Mouse (Mus musculus) liver, embryonic 12.5 days (tissue): ENCODE results near the gene Gm11172. TPM values are rescaled to one million over a fixed set of nuclear protein-coding genes. Genes with fewer than 3 reads are reported as not detected.
A peak's percentile ranks its signal among the peaks of the same experiment; 100 is the strongest.

Experiments used
- ATAC-seq: fragments of 200-750 bp; cut with Nextera tagmentation; 2 replicates; pipeline ENCODE4 v1.8.0; 2017; ENCODE audit warnings: moderate number of reproducible peaks, mild to moderate bottlenecking, moderate library complexity
- H3K27ac ChIP-seq: fragments of 300-500 bp; sonication (generic); 2 replicates; pipeline ENCODE4 v1.5.1; 2016; ENCODE audit warnings: mild to moderate bottlenecking
- H3K27me3 ChIP-seq: fragments of 300-500 bp; sonication (generic); replicated peaks from 2 replicates; pipeline ENCODE4 v1.6.1; 2016; ENCODE audit warnings: mild to moderate bottlenecking, moderate library complexity
- H3K36me3 ChIP-seq: fragments of 300-500 bp; sonication (generic); 2 replicates; pipeline ENCODE4 v1.6.1; 2016; ENCODE audit warnings: mild to moderate bottlenecking, moderate library complexity
- H3K4me1 ChIP-seq: fragments of 300-500 bp; sonication (generic); 2 replicates; pipeline ENCODE4 v1.6.1; 2016
- H3K4me2 ChIP-seq: fragments of 300-500 bp; sonication (generic); 2 replicates; pipeline ENCODE4 v1.6.1; 2016; ENCODE audit warnings: mild to moderate bottlenecking, moderate library complexity
- H3K4me3 ChIP-seq: fragments of 300-500 bp; sonication (generic); 2 replicates; pipeline ENCODE4 v1.5.1; 2016; ENCODE audit warnings: mild to moderate bottlenecking, moderate library complexity
- H3K9ac ChIP-seq: fragments of 300-500 bp; sonication (generic); 2 replicates; pipeline ENCODE4 v1.6.1; 2016; ENCODE audit warnings: mild to moderate bottlenecking, moderate library complexity
- H3K9me3 ChIP-seq: fragments of 300-500 bp; sonication (generic); replicated peaks from 2 replicates; pipeline ENCODE4 v1.6.1; 2016; ENCODE audit warnings: mild to moderate bottlenecking, moderate library complexity
- WGBS: fragments of 180-500 bp; shearing (Covaris S2); methylation state at CpG from one replicate; pipeline ENCODE4 v1.1.7; 2016; ENCODE audit not compliant: insufficient replicate concordance; 5-methylcytosine and 5-hydroxymethylcytosine counted together
- polyA plus RNA-seq: library from polyadenylated mRNA; unstranded; fragments of >200 nt; fragmentation: Nextera tagmentation; extraction: Ambion mirVana; gene quantifications from 2 replicates; pipeline ENCODE4 v1.2.1, GENCODE M21; 2016

Gene Gm11172
- not detected in 2 replicates for polyA plus RNA-seq

DNA sequence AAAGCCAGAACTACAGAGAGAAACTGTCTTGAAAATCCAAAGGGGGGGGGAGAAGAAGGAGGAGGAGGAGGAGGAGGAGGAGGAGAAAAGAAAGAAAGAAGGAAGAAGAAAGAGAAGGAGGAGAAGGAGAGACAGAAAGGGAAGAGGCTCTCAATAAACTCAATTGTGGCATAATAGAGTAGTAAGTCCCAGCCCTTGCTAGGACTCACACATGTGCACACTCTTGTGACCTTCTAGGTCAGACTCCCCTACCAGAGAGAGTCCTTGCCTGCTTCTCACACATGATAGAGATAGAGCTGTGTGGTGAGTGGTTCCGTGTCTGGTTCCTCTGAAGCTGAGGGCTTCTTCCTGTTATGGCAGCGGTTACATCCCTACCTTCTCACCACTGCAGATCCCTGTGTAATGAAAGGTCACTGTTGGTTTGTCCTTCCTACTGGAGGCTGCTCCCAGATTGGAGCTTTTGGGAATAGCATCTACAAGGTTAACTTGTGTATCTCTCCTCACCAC, at the start of gene Gm11172:
Gene Gm11172, plus strand, starts transcription at position 51 of the 507 bp plus-strand sequence.
- no peak within 1 kb of the TSS for H3K9ac ChIP-seq
- H3K4me1 ChIP-seq, result peaks cover 17% of the 10 kb centered on the region
- WGBS, result 42% methylated on average over 2 of the region's 2 CpGs
- H3K36me3 ChIP-seq, result no peaks in the 10 kb centered on the region
- no peak within 1 kb of the TSS for H3K27ac ChIP-seq
- H3K4me2 ChIP-seq, result no peak within 1 kb of the TSS
- H3K9me3 ChIP-seq, result no peaks in the 10 kb centered on the region
- H3K4me3 ChIP-seq, result no peak within 1 kb of the TSS
- H3K27me3 ChIP-seq, result peaks cover 52% of the 10 kb centered on the region; the same call in 1 of the 2 replicates
- ATAC-seq, result no peak

DNA sequence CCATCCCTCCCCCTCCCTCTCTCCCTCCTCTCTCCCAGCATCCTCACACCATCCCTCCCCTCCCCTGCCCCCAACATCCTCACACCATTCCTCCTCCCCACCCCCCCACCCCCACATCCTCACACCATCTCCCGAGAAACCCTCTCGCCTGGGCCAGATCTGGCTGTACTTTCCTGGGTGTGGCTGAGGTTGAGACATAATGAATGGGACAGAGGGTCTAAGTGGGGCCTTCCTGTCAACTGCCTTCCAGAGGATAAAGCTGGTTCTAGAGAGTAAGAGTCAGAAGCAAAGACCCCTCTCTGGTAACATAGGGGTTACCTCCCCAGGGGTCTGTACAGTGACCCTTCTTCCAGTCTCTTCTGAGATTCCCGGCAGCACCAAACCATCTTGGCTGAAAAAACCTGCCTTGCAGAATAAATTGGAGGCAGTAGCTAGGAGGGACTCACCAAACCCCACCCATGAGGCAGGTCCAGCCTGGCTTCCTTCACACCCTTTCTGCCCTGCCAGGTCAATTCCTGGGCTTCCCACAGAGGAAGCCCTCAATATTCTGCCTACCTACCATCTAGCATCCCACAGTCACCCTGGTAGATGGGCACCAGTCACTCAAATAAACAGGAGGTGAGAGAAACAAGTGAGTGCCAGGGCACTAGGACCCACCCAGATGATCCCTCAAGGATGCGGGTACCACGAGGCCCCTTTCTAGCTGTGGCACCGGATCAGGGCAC, 49.0 kb upstream of the Gm11172 start:
- no peaks in the 10 kb centered on the region for H3K9me3 ChIP-seq
- H3K9ac ChIP-seq, result no peak overlapping the region
- no peak for ATAC-seq
- H3K27ac ChIP-seq, result no peak overlapping the region
- no peak overlapping the region for H3K4me2 ChIP-seq
- peaks cover 28% of the 10 kb centered on the region for H3K27me3 ChIP-seq
- WGBS, result 37% methylated on average over 6 of the region's 6 CpGs
- peaks cover 11% of the 10 kb centered on the region for H3K4me1 ChIP-seq
- H3K36me3 ChIP-seq, result no peaks in the 10 kb centered on the region
- H3K4me3 ChIP-seq, result no peak overlapping the region

DNA sequence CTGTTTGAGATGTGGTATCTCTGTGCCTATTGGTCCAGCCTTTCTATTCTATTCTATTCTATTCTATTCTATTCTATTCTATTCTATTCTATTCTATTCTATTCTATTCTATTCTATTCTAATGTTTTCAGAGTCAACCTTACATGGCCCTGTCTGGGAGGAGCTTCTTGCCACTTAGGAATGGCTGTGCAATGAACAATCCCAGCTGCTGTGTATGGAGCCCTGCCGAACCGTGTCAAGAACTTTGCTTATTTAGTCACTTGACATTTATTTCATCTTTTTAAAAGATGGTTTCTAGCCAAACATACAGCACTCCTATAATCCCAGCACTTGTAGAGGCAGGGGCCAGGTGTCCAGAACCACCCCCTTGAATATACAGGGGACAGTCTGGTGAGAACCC, 48.4 kb upstream of the Gm11172 start:
- H3K4me1 ChIP-seq, result peaks cover 17% of the 10 kb centered on the region
- ATAC-seq, result no peak
- no peaks in the 10 kb centered on the region for H3K9me3 ChIP-seq
- no peaks in the 10 kb centered on the region for H3K36me3 ChIP-seq
- peaks cover 34% of the 10 kb centered on the region for H3K27me3 ChIP-seq
- H3K9ac ChIP-seq, result no peak overlapping the region
- H3K27ac ChIP-seq, result no peak overlapping the region
- H3K4me2 ChIP-seq, result no peak overlapping the region
- 28% methylated on average over 2 of the region's 2 CpGs for WGBS
- H3K4me3 ChIP-seq, result no peak overlapping the region

DNA sequence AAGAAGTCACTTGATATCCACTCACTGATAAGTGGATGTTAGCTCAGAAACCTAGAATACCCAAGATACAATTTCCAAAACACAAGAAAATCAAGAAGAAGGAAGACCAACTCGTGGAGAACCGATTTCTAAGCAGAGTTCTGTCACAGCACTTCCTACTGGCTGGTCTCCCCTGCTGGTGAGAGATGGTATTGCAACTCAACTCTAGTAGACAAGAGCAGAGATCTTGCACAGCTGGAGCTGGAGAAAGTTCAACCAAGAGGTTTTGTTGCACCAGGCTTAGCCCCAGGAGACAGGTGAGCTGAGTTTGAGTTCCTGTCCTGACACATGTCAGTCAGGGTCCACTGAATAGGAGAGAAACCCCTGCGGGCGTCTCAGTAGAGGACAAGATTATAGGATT, 45.6 kb upstream of the Gm11172 start:
- H3K4me2 ChIP-seq, result no peak overlapping the region
- H3K9me3 ChIP-seq, result no peaks in the 10 kb centered on the region
- H3K4me3 ChIP-seq, result no peak overlapping the region
- H3K9ac ChIP-seq, result no peak overlapping the region
- WGBS, result 30% methylated on average over 4 of the region's 4 CpGs
- H3K36me3 ChIP-seq, result no peaks in the 10 kb centered on the region
- peaks cover 36% of the 10 kb centered on the region for H3K4me1 ChIP-seq
- H3K27ac ChIP-seq, result no peak overlapping the region
- H3K27me3 ChIP-seq, result peaks cover 32% of the 10 kb centered on the region
- ATAC-seq, result no peak

DNA sequence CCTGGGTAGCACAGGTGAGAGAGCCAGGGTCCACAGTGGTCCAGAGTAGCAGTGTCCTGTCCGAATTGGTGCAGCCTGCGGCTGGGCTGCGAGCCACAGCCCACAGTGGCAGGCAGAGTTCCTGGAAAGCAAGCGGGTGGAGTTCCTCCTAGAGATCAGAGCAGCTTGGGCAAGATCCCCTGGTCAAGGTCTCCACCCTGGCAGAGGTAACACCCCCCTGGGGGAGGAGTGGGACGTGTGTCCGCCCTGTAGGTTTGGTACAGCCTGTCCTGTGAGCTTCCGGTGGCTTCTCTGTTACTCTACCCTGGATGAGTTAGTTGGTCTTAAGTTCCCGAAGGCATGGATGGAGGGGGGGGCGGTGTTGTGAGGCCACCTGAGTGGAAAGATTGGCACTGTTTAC, 43.9 kb upstream of the Gm11172 start:
- Histone ChIP-seq H3K27ac (no peak overlapping the region), H3K9ac (no peak overlapping the region), H3K4me1 (peaks cover 43% of the 10 kb centered on the region), H3K36me3 (no peaks in the 10 kb centered on the region), H3K4me3 (no peak overlapping the region), H3K9me3 (no peaks in the 10 kb centered on the region), H3K4me2 (no peak overlapping the region), H3K27me3 (peaks cover 21% of the 10 kb centered on the region)
- WGBS, result 23% methylated on average over 9 of the region's 9 CpGs
- ATAC-seq, result no peak

DNA sequence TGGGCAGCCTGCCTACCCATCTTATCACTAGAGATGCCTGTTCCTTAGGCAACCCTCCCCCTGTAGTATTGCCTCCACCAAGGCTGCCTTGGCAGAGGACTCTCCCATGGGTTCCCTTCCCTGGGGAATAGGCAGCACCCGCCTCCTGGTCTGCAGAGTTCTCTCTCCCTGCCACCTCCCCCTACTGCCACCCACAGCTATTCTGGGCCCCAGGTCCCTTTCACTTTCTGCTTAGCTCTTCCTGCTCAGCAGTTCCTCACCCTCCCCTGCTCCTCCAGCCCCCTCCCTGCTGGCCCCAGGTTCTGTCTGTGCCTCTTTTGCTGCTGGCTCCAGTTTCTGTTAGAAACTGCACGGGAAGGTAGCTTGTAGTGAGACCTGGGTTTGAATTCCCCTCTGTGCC, 43.1 kb upstream of the Gm11172 start:
- Histone ChIP-seq H3K36me3 (no peaks in the 10 kb centered on the region), H3K4me3 (no peak overlapping the region), H3K9me3 (no peaks in the 10 kb centered on the region), H3K4me1 (peaks cover 46% of the 10 kb centered on the region), H3K4me2 (no peak overlapping the region), H3K9ac (no peak overlapping the region), H3K27me3 (peaks cover 19% of the 10 kb centered on the region), H3K27ac (no peak overlapping the region)
- no peak for ATAC-seq
- WGBS, result 25% methylated on average over 2 of the region's 2 CpGs

DNA sequence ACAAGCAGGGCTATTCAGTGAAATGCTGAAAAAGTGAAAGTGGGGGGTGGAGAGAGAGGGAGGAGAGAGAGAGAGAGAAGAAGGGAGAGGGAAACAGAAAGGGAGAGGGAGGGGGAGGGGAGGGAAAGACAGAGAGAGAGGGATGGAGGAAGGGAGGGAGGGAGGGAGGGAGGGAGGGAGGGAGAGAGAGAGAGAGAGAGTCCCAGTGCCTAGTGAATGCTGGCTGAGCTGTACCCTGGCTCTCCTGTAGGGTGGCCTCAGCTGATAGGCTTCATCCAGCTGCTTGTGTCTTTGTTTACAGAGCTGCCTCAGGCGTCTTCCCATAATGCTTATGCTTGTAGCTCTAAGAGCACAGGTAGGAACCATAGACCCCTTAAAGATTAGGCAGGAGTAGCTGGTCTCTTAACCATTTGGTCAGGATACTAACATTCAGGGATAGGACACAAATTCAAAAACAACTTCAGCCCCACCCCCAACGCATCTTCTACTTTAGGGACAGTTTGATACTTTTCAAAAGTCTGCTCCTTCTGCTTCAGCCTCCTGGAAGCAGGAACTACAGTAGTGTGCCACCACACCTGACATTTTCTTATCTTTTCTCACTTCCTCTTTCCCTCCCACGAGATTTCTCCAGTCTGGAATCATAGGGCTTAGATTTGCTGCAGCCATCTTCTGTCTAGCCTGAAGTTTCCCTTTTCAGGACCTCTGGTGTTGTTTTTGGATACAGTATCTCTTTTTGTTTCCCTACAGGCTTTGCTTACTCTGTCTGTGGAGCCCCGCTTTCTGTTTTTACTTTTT, 42.0 kb upstream of the Gm11172 start:
- Histone ChIP-seq H3K4me3 (no peak overlapping the region), H3K27ac (no peak overlapping the region), H3K9ac (no peak overlapping the region), H3K27me3 (peaks cover 19% of the 10 kb centered on the region), H3K9me3 (no peaks in the 10 kb centered on the region), H3K36me3 (no peaks in the 10 kb centered on the region), H3K4me1 (peaks cover 50% of the 10 kb centered on the region), H3K4me2 (no peak overlapping the region)
- 33% methylated on average over 4 of the region's 4 CpGs for WGBS
- ATAC-seq, result no peak

DNA sequence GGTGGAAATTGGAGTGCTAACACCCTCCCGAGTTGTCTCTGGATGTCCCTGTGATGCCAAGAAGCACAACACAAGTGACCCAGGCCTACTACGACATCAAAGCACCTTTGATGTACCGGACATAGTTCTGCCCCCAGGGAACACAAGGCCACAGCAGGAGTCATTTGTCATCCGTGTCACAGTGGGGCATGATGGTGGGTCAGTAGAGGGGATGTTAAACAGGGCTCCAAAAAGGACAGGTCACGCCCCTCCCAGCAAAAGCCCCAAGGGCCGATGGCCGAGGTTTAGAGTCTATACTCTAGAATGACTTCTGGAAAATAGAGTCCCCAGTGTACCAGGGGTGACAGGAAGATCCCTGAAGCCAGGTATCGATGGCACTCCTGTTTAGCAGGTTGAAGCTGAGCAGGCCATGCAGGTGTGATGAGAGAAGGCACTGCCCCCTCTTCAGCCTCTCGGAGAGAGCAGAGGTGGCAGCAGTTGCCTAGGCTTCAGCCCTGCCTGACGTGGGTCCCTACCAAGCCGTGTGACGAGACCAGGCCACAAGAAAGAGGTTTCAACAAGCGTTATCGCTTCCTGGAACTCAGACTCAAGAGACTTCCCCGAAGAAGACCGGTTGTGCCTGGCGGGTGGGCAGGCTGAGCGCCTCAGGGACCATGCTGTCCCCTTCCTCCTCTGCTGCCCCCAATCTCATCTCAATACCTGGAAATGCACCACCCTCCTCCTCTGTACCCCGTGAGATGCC, 40.8 kb upstream of the Gm11172 start:
- ATAC-seq, result peak; percentile 60
- H3K9me3 ChIP-seq, result no peaks in the 10 kb centered on the region

DNA sequence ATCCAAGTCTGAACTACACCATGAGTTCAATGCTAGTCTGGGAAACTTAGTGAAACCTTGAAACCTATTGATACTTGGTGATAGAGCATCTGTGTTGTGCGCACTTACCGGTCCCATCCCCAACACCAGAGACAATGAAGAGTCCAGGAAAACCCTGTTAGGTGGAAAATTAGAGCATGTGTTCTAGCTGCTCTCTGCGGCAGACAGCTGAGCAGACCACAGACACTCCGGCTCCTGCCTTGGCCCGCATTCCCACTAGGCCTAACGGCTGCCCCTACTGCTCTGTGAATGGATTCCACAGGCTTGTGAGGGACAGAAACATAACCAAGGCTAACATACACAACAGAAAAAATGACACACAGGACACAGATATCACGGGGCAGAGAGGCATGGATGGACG, 39.2 kb upstream of the Gm11172 start:
- Histone ChIP-seq H3K9ac (no peak overlapping the region), H3K9me3 (no peaks in the 10 kb centered on the region), H3K4me2 (no peak overlapping the region), H3K36me3 (no peaks in the 10 kb centered on the region), H3K4me3 (no peak overlapping the region), H3K4me1 (peaks cover 54% of the 10 kb centered on the region), H3K27me3 (peaks cover 20% of the 10 kb centered on the region), H3K27ac (no peak overlapping the region)
- ATAC-seq, result no peak
- 72% methylated on average over 8 of the region's 8 CpGs for WGBS

More for the DNA sequence above, 40.8 kb upstream of the Gm11172 start:
- Histone ChIP-seq H3K9ac (no peak overlapping the region), H3K4me2 (no peak overlapping the region), H3K27ac (no peak overlapping the region), H3K27me3 (peaks cover 24% of the 10 kb centered on the region), H3K4me3 (no peak overlapping the region), H3K36me3 (no peaks in the 10 kb centered on the region), H3K4me1 (peaks cover 50% of the 10 kb centered on the region)
- WGBS, result 42% methylated on average over 19 of the region's 19 CpGs

DNA sequence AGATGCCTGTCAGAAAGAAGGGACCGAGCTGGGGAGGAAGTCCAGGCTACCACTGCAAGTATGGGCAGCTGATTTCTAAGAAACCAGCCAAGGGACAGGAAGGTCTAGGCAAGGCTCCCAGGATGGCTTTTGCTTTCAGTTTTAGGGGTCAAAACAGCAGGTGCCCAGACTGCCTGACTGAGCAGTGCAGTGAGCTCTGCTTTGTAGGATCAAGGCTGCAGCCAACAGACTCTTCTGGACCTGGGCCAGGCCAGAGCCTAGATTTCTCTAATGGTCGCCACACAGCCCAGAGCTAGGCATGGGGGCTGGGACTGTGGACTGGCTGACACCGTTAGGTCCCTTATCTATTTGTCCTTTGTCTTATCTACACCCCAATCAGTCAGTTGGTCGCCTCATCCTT, 38.0 kb upstream of the Gm11172 start:
- H3K9ac ChIP-seq, result no peak overlapping the region
- peaks cover 8% of the 10 kb centered on the region; the same call in 1 of the 2 replicates for H3K27me3 ChIP-seq
- H3K27ac ChIP-seq, result no peak overlapping the region
- peak; percentile 29; the same call in 1 of the 2 replicates for ATAC-seq
- no peaks in the 10 kb centered on the region for H3K36me3 ChIP-seq
- H3K4me3 ChIP-seq, result no peak overlapping the region
- 27% methylated on average over 4 of the region's 4 CpGs for WGBS
- peaks cover 42% of the 10 kb centered on the region for H3K4me1 ChIP-seq
- no peaks in the 10 kb centered on the region for H3K9me3 ChIP-seq
- no peak overlapping the region for H3K4me2 ChIP-seq

DNA sequence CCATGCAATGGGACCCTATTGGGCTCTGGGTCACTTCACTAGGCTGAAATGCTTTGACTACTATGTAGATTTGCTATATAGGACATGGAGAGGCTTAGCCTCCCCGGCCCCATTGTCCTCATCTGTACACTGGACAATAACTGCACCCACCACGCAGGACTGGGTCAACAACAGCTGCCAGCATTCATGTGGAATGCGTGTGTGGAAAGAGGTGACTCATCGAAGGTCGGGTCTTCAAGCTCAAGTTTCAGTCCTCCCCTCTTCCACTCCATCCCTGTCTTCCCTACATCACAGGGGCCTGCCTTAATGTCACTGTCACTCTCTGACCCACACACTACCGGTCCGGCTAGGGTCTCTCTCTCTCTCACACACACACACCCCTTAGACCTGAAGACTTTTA, 36.4 kb upstream of the Gm11172 start:
- 46% methylated on average over 7 of the region's 7 CpGs for whole genome bisulfite sequencing
- ATAC-seq, result no peak
- Histone ChIP-seq H3K4me2 (no peak overlapping the region), H3K9ac (no peak overlapping the region), H3K27me3 (peaks cover 17% of the 10 kb centered on the region; the same call in 1 of the 2 replicates), H3K27ac (no peak overlapping the region), H3K36me3 (no peaks in the 10 kb centered on the region), H3K9me3 (no peaks in the 10 kb centered on the region), H3K4me1 (peaks cover 27% of the 10 kb centered on the region), H3K4me3 (no peak overlapping the region)
